Mouse (Mus musculus): Measurements from ENCODE around the gene Rasl12. TPM values are rescaled to one million over a fixed set of nuclear protein-coding genes. Genes with fewer than 3 reads are reported as not detected.

Gene Rasl12
- polyA plus RNA-seq, 2 experiments: 9.1 to 9.6 TPM

GRCm38 (mm10) chr9:65393606-65394005 is 4.7 kb upstream of the Rasl12 start:
- ATAC-seq (ENCODE audit: low FRiP score, low read depth) (no peak), DNase-seq (ENCODE audit: low spot score) (no peak)
- 55% methylated on average over 2 of the region's 2 CpGs for WGBS
- Histone ChIP-seq H3K4me3 (replicated peaks; ENCODE audit: low read length) (no peak overlapping the region), H3K4me2 (replicated peaks; ENCODE audit: low read depth, low read length, severe bottlenecking) (no peak overlapping the region), H3K36me3 (ENCODE audit: control insufficient read depth, insufficient read depth, low read length) (no peaks in the 10 kb centered on the region), H3K9ac (ENCODE audit: low read depth, low read length, severe bottlenecking) (no peak overlapping the region), H3K27me3 (ENCODE audit: control insufficient read depth, insufficient read depth, low read length) (peaks cover 29% of the 10 kb centered on the region), H3K9me3 (ENCODE audit: control insufficient read depth, low read length) (no peaks in the 10 kb centered on the region), H3K27ac (replicated peaks; ENCODE audit: low read depth, low read length) (no peak overlapping the region), H3K4me1 (ENCODE audit: control insufficient read depth, insufficient read depth, low read length) (no peaks in the 10 kb centered on the region)
- no peak for TF ChIP-seq POLR2A (IDR thresholded peaks at IDR 0.05; ENCODE audit: borderline replicate concordance, extremely low read depth, insufficient read depth, insufficient read length)

GRCm38 (mm10) chr9:65394360-65394759 is 3.9 kb upstream of the Rasl12 start:
- Histone ChIP-seq H3K36me3 (ENCODE audit: control insufficient read depth, insufficient read depth, low read length) (no peaks in the 10 kb centered on the region), H3K27me3 (ENCODE audit: control insufficient read depth, insufficient read depth, low read length) (peaks cover 29% of the 10 kb centered on the region), H3K9me3 (ENCODE audit: control insufficient read depth, low read length) (no peaks in the 10 kb centered on the region), H3K9ac (ENCODE audit: low read depth, low read length, severe bottlenecking) (no peak overlapping the region), H3K4me2 (replicated peaks; ENCODE audit: low read depth, low read length, severe bottlenecking) (no peak overlapping the region), H3K4me3 (replicated peaks; ENCODE audit: low read length) (no peak overlapping the region), H3K27ac (replicated peaks; ENCODE audit: low read depth, low read length) (no peak overlapping the region), H3K4me1 (ENCODE audit: control insufficient read depth, insufficient read depth, low read length) (0 out of 2 replicates have a peak, but pooled peaks cover 2% of the 10 kb centered on the region)
- WGBS: 64% methylated on average over 2 of the region's 2 CpGs
- ATAC-seq (ENCODE audit: low FRiP score, low read depth) (no peak), DNase-seq (ENCODE audit: low spot score) (no peak)
- TF ChIP-seq POLR2A (IDR thresholded peaks at IDR 0.05; ENCODE audit: borderline replicate concordance, extremely low read depth, insufficient read depth, insufficient read length): no peak

GRCm38 (mm10) chr9:65399934-65400333 is 1.6 kb downstream of the Rasl12 start:
- no peaks in the 10 kb centered on the region for H3K9me3 ChIP-seq (ENCODE audit: control insufficient read depth, low read length)

GRCm38 (mm10) chr9:65404331-65405183 is 6.3 kb downstream of the Rasl12 start:
- no peak overlapping the region for H3K27ac ChIP-seq (replicated peaks; ENCODE audit: low read depth, low read length)
- DNase-seq (ENCODE audit: low spot score): no peak
- H3K4me2 ChIP-seq (replicated peaks; ENCODE audit: low read depth, low read length, severe bottlenecking): no peak overlapping the region
- H3K4me1 ChIP-seq (ENCODE audit: control insufficient read depth, insufficient read depth, low read length): no peaks in the 10 kb centered on the region
- no peak for TF ChIP-seq POLR2A (IDR thresholded peaks at IDR 0.05; ENCODE audit: borderline replicate concordance, extremely low read depth, insufficient read depth, insufficient read length)
- H3K4me3 ChIP-seq (replicated peaks; ENCODE audit: low read length): no peak overlapping the region
- H3K27me3 ChIP-seq (ENCODE audit: control insufficient read depth, insufficient read depth, low read length): no peaks in the 10 kb centered on the region
- no peaks in the 10 kb centered on the region for H3K36me3 ChIP-seq (ENCODE audit: control insufficient read depth, insufficient read depth, low read length)
- 65% methylated on average over 15 of the region's 15 CpGs for WGBS
- H3K9me3 ChIP-seq (ENCODE audit: control insufficient read depth, low read length): no peaks in the 10 kb centered on the region
- no peak overlapping the region for H3K9ac ChIP-seq (ENCODE audit: low read depth, low read length, severe bottlenecking)
- ATAC-seq (ENCODE audit: low FRiP score, low read depth): no peak

More at GRCm38 (mm10) chr9:65399934-65400333, 1.6 kb downstream of the Rasl12 start:
- no peak overlapping the region for H3K27ac ChIP-seq (replicated peaks; ENCODE audit: low read depth, low read length)
- H3K4me2 ChIP-seq (replicated peaks; ENCODE audit: low read depth, low read length, severe bottlenecking): no peak overlapping the region
- H3K36me3 ChIP-seq (ENCODE audit: control insufficient read depth, insufficient read depth, low read length): no peaks in the 10 kb centered on the region
- H3K4me1 ChIP-seq (ENCODE audit: control insufficient read depth, insufficient read depth, low read length): 0 out of 2 replicates have a peak, but pooled peaks cover 2% of the 10 kb centered on the region
- DNase-seq (ENCODE audit: low spot score): no peak
- no peak overlapping the region for H3K4me3 ChIP-seq (replicated peaks; ENCODE audit: low read length)
- 88% methylated on average over 6 of the region's 6 CpGs for WGBS
- no peak overlapping the region for H3K9ac ChIP-seq (ENCODE audit: low read depth, low read length, severe bottlenecking)
- TF ChIP-seq POLR2A (IDR thresholded peaks at IDR 0.05; ENCODE audit: borderline replicate concordance, extremely low read depth, insufficient read depth, insufficient read length): no peak
- ATAC-seq (ENCODE audit: low FRiP score, low read depth): no peak
- H3K27me3 ChIP-seq (ENCODE audit: control insufficient read depth, insufficient read depth, low read length): no peaks in the 10 kb centered on the region

DNA sequence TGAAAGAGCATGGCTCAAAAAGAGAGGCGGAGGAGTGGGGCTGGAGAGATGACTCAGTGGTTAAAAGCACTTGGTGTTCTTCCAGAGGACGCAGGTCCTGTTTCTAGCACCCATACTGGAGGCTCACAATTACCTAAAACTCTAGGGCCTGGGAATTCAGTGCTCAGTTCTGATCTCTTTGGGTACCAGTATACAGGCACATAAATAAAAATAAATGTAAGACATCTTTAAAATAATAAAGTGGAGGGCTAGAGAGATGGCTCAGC is 6.8 kb downstream of the Rasl12 start:
- Histone ChIP-seq H3K4me2 (replicated peaks; ENCODE audit: low read depth, low read length, severe bottlenecking) (no peak overlapping the region), H3K4me3 (replicated peaks; ENCODE audit: low read length) (no peak overlapping the region), H3K9me3 (ENCODE audit: control insufficient read depth, low read length) (no peaks in the 10 kb centered on the region), H3K27me3 (ENCODE audit: control insufficient read depth, insufficient read depth, low read length) (no peaks in the 10 kb centered on the region), H3K9ac (ENCODE audit: low read depth, low read length, severe bottlenecking) (no peak overlapping the region), H3K36me3 (ENCODE audit: control insufficient read depth, insufficient read depth, low read length) (no peaks in the 10 kb centered on the region), H3K27ac (replicated peaks; ENCODE audit: low read depth, low read length) (no peak overlapping the region), H3K4me1 (ENCODE audit: control insufficient read depth, insufficient read depth, low read length) (no peaks in the 10 kb centered on the region)
- WGBS: 81% methylated on average over 2 of the region's 2 CpGs
- no peak for DNase-seq (ENCODE audit: low spot score)
- no peak for ATAC-seq (ENCODE audit: low FRiP score, low read depth)
- no peak for TF ChIP-seq POLR2A (IDR thresholded peaks at IDR 0.05; ENCODE audit: borderline replicate concordance, extremely low read depth, insufficient read depth, insufficient read length)
